Mouse (Mus musculus): Measurements from ENCODE around the gene Otud3.
"Not testable (repeated sequence)": the region's sequence is repeated elsewhere in the genome, so short reads cannot be mapped to it uniquely, and the experiment has no call there.

Gene Otud3

DNA sequence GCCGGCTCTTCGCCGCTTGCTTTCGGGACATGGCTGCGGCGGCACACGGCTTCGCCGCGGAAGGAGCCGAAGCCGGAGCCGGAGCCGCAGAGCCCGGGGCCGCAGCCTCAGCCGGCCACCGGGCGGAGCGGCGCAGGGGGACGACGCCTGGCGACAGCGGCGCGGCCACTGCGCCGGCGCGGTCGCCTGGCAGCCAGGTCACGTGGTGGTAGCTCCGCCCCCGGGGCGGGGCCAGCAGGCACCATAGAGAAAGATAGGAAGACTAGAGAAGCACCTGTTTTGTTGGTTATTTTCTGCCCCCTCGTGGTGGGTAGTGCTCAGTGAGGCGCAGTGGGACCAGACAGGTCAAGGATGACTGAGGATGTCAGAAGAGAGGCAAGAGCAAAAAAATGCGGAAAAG lies at the start of gene Otud3:
Gene Otud3 (minus strand): TSS at position 149 of the 400 bp plus-strand sequence.
- DNase-seq (ENCODE audit: low spot score in 2 of 2) = peak; percentile 95 to 96

DNA sequence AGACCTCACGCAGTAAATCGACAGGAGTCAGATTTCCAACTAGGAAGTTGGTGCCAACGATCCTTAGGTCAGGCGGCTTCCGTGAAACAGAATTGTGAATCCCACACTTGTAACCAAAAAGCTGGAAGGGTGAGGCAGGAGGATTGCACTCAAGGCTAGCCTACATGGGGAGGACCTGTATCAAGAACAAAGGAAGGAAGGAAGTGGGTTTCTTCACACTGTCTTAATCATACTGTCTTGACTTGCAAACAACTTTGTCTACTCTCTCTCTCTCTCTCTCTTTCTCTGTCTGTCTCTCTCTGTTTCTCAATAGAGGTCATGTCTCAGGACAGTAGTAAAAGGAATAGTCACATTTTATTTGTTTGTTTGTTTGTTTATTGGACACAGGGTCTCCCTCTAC lies 49.0 kb upstream of the Otud3 start:
- no peak for DNase-seq (ENCODE audit: low spot score in 2 of 2)

DNA sequence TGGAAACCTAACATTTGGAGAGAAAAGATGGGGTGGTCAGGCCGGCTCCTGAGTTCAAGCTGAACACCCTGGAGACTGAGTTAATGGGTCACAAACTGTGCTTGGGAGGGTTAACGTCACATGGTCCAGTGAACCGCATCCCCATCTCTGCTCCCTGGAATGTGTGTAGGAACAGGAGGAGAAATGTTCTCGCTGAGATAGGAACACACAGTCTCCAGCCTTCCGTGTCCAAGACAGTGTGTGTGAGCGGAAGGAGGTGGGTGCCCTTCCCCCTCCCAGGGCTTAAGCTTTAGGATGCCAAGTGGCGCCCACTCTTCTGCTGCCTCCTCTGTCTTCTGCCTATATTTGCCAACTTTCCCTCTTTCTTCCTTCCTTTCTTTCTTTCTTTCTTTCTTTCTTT lies 46.2 kb upstream of the Otud3 start:
- peak in 1 of 2 experiments; percentile 44 for DNase-seq (ENCODE audit: low spot score in 2 of 2)

DNA sequence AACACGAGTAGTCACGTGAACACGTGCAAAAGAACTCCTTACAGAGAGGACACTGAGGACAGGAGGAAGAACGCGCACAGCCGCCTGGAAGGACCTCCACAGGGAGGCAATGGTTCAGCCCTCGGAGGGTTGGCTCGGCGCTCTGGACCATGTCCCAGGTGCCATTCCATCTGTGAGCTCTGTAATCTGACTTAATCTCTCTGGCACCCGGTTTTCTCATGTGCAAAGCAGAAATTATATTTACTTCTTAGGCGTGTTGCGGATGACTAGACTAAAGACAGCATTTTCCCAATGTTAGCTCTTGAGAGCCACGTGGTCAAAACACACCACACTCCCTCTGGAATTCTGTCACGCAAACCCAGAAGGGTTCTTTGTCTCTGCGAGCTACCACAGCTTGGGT lies 45.4 kb upstream of the Otud3 start:
- peak; percentile 49 to 56 for DNase-seq (ENCODE audit: low spot score in 2 of 2)

DNA sequence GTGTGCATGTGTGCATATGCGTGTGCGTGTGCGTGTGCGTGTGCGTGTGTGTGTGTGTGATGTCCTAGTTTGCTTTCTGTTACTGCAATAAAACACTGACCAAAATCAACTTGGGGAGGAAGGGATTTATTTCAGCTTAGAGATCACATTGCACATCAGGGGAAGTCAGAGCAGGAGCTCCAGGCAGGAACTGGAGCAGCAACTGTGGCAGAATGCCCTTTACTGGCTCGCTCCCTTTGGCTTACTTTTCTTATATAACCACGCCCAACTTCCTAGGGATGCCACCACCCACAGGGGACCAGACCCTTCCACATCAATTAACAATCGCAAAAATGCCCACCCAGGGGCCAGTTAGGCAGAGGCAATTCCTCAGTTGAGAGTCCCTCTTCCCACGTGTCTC lies 44.9 kb upstream of the Otud3 start:
- DNase-seq (ENCODE audit: low spot score in 2 of 2) = no peak

DNA sequence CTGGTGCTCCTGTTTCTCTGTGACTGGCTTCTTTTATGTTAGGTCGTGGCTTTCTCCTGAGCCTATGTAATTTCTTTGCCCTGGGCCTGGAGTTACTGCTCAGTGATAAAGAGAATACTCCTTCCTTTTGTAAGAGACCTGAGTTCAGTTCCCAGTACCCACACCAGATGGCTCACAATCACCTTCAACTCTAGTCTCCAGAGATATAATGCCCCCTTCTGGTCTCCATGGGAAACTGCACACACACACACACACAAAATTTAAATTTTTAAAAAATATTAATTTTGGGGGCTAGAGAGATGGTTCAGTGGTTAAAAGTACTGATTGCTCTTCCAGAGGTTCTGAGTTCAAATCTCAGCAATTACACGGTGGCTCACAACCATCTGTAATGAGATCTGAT lies 34.5 kb upstream of the Otud3 start:
- no peak for DNase-seq (ENCODE audit: low spot score in 2 of 2)

DNA sequence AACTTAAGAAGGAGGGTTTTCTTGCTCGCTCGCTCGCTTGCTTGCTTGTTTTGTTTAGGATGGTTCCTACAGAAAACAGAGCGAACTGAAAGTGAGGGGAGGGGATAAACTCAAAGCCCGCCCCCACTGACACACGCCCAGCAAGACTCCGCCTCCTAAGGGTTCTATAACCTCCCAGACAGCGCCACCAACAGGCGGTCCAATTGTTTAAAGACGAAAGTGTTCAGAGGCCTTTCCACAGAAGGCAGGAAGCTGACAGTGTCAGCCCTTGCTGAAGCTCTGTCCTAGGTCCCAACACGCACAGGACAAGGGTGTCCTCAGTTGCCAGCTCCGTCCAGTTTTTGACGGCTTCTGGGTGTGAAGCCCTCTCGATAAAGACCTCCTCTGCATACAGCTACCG lies 30.0 kb upstream of the Otud3 start:
- peak; percentile 47 to 76 for DNase-seq (ENCODE audit: low spot score in 2 of 2)

DNA sequence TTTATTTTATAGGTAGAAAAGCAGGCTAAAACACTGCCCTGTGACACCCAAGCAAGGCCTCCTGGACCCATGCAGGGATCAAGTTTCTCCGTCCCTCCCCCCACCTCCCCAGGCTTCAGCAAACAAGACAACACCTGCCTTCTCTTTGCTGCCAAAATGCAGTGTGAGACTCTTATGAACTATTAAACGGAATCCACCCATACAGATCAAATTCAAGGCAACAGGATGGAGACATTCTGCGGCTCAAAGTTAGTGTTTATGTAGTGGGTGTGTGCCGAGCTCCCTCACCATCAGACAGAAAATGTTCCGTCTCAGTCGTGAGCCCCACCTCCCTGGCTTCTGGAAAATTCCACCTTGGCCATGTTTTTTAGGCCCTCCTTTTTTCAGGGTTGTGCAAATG lies 28.2 kb upstream of the Otud3 start:
- no peak for DNase-seq (ENCODE audit: low spot score in 2 of 2)

DNA sequence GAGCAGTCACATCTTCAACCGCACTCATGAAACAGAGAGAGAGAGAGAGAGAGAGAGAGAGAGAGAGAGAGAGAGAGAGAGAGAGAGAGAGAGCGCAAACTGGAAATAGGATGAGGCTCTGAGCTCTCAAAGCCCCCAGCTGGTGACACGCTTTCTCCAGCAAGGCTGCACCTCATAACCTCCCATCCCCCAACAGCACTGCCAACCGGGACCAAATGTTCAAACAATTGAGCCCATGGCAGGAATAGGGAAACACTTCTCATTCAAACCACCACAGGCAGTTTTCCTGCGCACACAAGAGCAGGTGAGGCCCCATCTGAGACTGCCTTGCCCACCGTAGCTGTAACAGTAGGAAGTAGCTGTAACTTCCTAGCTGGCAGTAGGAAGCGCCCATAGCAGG lies 27.7 kb upstream of the Otud3 start:
- DNase-seq (ENCODE audit: low spot score in 2 of 2) = no peak

DNA sequence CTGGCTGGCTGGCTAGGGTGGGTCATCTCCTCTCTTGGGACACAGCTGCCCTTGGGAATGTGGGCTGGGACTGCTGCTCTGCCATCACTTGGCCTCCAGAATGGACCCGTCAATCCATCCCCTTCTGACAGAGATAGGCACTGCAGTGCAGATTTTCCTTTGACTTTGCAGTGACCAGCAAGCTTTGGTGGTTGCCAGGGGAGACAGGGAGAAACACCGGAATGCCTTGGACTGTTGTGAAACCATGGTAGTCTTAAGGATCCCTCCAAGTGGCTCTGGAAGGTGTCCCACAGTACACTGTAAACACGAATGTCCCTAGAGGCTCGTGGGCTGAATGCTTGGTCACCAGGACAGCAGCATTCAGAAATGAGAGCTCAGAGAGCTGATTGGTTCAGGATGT lies 25.7 kb upstream of the Otud3 start:
- DNase-seq (ENCODE audit: low spot score in 2 of 2) = no peak

DNA sequence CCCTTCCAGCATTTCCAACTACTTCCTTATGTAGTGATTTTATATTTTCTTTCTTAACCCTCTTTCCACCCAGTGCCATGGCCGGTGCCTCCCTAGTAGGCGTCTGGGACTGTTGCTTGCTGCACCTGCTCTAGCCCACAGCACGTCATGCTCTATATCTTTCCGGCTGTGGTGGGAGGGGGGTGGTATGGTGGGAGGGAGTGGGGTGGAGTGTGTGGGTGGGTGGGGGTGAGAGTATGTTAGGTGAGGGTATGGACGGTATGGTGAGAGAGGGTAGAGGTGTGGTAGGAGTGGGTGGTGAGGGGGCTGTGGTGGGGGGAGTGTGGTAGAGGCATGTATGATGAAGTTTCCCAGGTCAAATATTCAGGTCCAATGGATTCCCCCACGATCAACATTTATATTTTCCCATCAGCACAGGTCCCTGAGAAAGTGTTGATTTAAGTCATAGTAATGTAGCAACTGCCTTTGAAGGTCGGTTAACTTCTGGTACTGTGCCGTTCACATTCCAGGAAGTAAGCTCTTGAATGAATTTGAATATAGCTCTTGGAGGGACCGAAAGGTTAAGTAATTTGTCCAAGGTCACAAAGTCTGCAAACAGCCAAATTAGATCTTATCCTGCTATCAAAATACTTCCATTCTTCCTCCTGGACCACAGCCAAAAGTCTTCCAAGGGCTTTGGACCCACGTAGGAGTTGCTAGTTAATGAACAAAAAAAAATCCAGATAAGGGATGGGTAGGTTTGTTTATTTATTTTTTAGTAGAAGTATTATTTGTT lies 24.9 kb upstream of the Otud3 start:
- DNase-seq (ENCODE audit: low spot score in 2 of 2) = no peak

DNA sequence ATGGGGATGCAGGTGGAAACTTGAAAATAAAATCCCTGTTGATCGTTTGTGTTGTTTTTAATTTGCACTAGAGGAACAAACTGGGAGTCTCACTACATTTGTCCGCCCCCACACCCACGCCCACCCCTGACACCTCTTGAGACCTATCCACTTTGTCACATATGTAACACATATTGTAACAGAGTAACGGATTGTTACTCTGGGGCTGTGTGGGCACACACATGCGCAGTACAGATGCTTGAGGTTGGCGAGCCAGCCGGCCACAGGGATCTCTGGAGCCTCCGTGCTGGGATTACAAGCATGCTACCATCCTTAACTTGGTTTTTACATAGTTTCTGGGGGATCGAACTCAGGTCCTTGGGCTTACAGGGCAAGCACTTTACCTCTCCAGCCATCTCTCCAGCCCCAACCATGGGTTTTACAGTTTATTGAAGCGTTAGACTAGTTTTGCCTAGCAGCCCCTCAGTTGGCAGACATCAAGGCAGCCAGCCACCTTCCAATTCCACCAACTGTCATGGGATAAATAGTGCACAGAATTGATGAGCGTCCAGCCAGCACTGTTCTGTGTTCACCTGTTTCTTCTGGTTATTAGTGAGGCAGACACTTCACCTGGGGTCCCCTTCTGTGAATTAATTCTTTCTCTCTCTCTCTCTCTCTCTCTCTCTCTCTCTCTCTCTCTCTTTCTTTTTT lies 20.9 kb upstream of the Otud3 start:
- no peak for DNase-seq (ENCODE audit: low spot score in 2 of 2)

DNA sequence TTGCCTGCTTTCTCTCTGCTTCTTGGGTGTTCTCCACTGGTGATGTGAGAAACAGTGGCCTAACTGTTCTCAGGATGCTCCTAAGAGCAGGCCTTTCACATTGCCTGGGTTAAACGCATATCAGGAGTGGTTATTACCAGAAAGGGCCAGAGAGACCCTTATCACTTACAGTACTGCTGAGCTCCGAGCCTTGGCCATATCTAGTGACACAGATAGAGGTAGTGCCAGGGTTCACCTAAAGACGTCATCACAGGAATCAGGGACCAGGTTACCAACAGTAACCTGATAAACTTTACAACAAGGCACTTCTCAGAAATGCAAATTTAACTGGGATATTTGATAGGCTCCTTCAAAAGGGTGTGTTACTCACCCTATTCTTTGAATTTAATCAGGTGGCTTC lies 20.1 kb upstream of the Otud3 start:
- DNase-seq (ENCODE audit: low spot score in 2 of 2) = no peak

DNA sequence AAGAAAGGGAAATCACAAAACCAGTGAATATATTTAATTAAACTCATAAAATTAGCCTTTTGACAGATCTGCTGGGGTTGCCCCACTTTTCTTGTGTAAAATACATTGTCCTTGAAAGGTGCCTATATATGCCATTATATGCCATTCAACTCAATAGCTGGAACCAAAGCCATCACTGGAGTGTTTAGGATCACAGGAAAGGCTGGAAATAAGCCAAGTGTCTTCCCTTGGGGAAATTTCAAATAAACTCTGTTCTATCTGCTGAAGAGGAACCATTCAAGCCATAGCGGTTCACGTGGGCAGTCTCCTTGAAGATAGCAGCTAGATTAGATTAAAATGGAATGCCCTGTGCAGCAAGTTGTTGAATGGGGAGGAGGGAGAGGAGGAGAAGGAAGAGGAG lies 11.8 kb upstream of the Otud3 start:
- DNase-seq (ENCODE audit: low spot score in 2 of 2) = no peak

DNA sequence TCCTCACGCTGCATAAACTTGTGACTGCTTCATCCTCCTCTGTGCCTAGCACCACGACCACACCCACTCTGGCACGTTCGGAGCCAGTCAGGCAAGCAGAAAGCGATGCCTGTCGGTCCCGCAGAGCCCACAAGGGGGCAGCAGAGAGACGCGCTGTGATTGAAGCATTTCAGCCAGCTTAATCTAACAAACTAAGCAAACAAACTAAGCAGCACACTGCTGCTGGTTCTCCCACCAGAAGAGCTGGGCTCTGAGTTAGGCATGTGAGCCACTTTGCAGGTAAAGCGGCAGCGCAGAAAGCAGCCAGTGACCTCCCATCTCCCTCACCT lies 8.3 kb upstream of the Otud3 start:
- peak; percentile 94 to 96 for DNase-seq (ENCODE audit: low spot score in 2 of 2)

DNA sequence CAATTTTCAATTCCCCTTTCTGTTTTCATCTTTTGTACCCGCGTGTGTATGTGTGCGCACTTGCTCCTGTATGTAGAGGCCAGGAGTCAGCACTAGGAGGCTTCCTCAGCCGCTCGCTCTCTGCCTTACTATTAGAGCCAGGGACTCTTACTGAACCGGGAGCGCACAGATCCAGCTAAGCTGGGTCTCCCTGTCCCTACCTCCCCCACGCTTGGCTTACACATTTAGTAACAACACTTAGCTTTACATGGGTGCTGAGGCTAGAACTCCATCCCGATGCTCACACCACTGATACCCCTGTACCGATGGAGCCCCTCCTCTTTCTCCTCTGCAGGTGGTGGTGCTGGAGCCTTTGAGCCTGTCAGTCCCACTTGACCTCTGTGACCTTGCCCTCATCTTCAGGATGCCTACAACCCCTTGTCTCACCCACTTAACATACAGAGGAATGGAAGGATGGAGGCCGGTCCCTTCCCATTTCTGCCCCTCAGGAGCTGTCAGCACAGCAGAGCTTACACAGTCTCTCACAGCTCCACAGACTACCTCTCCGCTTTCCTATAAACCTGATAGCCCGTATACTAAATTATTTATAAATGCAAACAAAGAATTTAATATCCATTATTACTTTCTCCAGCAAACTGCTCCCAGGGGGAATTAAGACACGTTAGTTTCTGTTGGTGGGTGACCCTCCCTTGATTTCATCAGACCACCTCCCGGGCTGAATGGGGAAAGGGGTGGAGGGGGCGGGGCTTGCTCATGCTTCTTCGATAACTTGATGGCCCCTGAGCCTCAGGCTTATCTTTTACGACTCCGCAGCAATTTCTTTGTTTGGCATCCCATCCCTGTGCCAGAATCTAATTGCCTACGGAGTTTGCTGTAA lies 7.7 kb upstream of the Otud3 start:
- DNase-seq (ENCODE audit: low spot score in 2 of 2) = no peak

DNA sequence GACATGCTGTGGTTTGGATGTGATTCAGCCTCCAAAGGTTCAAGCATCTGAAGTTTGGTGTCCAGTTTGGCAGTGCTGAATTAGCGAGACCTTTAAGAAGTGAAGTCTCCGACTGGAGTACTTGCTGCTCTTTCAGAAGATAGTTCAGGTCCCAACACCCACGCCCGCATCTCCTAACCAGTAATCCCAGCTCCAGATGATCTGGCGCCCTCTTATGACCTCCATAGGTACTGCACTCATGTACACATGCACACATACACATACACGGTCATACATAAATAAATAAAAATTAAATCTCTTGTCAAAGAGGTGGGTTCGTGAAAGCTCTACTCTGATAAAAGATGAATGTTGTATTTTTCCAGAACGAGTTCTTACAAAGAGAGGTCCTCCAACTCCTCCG lies 3.5 kb upstream of the Otud3 start:
- DNase-seq (ENCODE audit: low spot score in 2 of 2) = no peak

DNA sequence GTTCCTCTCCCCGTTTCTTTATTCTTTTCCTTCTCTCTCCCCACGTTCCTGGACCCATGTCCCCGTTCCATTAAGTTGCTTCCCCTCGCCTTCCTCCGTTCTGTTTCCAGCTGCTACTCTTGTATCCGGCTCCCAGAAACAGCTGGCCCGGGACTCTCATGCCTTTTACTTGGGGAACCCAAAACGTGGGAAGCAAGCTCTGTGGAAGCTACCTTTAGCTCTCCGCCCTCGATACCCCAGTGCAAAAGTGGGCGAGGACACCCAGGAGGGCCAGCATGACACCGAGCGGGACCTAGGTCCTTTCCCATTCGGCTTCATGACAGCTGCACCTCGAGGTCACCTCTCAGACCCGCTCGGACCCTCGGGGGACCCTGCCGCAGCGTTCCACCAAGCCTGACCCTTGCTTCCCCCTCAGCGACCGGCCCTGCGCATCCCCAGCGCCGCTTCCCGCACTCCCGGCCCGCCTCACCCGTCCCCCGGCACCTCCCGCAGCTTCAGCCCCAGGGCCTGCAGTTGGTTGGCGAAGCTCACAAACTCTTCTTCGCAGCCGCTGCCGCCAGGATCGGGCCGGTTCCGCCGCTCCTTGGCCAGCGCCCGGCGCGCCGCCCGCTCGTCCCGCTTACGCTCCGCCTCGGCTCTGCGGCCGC lies 481 bp downstream of the Otud3 start:
- DNase-seq (ENCODE audit: low spot score in 2 of 2) = peak in 1 of 2 experiments; percentile 60

DNA sequence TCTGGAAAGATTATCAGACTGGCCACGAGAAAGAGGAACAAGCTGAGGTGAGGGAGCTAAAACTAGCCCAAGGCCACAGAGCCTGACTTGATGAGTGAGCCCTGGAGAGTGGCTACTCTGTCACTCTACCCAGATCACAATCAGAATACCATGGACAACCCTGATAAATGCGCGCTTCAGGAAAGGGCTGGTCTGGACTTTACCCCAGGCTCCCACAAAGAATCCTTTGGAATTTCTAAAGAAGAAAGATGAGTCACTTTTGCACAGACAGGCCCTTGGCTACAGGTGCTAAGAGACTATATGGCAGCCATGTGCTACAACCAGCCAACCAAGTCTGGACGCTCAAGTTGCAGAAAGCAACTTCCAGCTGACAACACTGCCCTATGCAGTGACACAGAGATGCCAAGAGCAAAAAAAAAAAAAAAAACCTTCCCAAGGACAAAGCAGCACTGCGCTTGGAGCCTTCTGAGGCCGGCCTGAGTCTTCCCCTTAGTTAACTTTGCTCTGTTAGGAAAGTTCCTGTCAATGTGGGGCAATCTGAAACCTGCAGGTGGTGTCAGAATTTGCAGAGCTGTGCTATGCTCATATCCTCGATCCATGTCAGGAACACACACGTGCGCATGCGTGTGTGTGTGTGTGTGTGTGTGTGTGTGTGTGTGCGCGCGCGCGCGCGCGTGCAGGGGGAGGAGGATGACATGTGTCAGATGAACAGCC lies 8.0 kb downstream of the Otud3 start:
- no peak for DNase-seq (ENCODE audit: low spot score in 2 of 2)

DNA sequence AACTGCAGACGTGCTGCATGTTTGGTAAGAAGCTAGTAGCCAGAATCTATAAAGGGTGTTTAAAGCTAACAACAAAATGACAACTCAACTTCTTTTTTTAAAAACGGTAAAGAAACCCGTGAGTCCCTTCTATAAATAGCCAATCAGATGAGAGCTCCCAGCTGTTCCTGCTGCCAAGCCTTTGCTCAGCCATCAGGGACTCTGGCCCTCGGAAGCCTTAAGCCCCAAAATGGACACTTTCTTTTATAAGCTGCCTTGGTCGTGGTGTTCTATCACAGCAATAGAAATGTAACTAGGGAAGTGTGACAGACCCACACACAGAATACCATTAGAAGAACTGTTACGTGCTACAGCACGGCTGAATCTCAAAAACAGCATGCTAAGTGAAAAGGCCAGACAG lies 14.4 kb downstream of the Otud3 start:
- no peak for DNase-seq (ENCODE audit: low spot score in 2 of 2)

DNA sequence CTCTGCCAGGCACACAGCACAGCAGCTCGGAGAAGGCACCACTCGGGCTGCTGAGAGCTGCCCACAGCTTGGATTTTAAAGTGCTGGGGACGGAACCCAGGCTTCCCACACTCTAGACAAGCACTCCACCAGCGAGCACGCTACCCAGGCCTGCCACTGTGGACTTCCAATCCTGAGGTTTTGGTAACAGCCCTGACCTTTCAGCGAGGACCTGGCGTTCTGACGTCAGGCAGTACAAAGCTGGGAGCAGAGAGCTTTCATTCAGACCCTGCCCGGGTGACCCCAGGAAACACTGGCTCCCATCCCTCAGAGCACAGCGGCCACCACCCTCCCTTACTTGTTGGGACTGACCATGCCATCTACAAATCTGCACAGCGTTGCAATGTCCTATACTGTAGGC lies 20.0 kb downstream of the Otud3 start:
- DNase-seq (ENCODE audit: low spot score in 2 of 2) = not testable (repeated sequence)

DNA sequence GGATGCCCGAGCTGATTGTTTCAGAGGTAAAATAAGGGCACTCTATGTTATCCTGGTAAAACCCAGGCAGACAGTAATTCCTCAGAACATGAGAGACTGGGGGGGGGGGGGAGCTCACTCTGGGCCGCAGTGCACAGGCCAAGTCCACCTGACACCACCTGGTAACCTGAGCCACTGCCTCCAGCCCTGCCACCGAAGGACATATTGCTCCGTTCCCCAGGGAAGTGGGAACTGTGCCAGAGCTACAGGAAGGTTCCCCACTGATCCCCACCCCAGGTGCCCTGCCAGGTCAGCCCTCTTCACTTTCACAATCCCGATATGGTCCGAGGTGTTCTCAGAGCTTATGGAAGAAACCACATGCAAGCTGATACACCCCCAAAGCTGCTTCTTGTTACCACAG lies 21.1 kb downstream of the Otud3 start:
- DNase-seq (ENCODE audit: low spot score in 2 of 2) = no peak

Data from right cerebral cortex, postnatal 10 days (tissue).